Mouse (Mus musculus) liver, adult 2 months (tissue): ENCODE results near the gene Trabd. TPM values are rescaled to one million over a fixed set of nuclear protein-coding genes. Genes with fewer than 3 reads are reported as not detected.

ENCODE experiments used
- DNase-seq: peaks from one replicate; pipeline ENCODE4 v3.0.0-alpha.2; 2011; ENCODE audit warnings: low read depth, low spot score; ENCODE audit errors: extremely low read depth
- H3K27ac ChIP-seq: fragments of 200-500 bp; replicated peaks from 2 replicates; pipeline ENCODE4 v1.5.1; 2012; ENCODE audit warnings: low read depth, mild to moderate bottlenecking, control low read depth, inconsistent platforms, low read length; ENCODE audit not compliant: insufficient read depth
- H3K27me3 ChIP-seq: fragments of 200-500 bp; 2 replicates; pipeline ENCODE4 v1.6.1; 2012; ENCODE audit warnings: mild to moderate bottlenecking, moderate library complexity, low read length, inconsistent platforms; ENCODE audit not compliant: control insufficient read depth, insufficient read depth
- H3K36me3 ChIP-seq: fragments of 200-500 bp; 2 replicates; pipeline ENCODE4 v1.6.1; 2012; ENCODE audit warnings: low read length, inconsistent platforms; ENCODE audit not compliant: control insufficient read depth, insufficient read depth
- H3K4me1 ChIP-seq: fragments of 200-500 bp; 2 replicates; pipeline ENCODE4 v1.6.1; 2011; ENCODE audit warnings: low read length; ENCODE audit not compliant: control insufficient read depth, insufficient read depth
- H3K4me3 ChIP-seq: fragments of 200-500 bp; 2 replicates; pipeline ENCODE4 v1.5.1; 2011; ENCODE audit warnings: low read depth, mild to moderate bottlenecking, control low read depth, low read length, moderate library complexity; ENCODE audit not compliant: insufficient read depth
- H3K79me2 ChIP-seq: fragments of 200-500 bp; 2 replicates; pipeline ENCODE4 v1.6.1; 2012; ENCODE audit warnings: inconsistent platforms, mild to moderate bottlenecking, low read length, moderate library complexity; ENCODE audit not compliant: control insufficient read depth, insufficient read depth
- H3K9ac ChIP-seq: fragments of 200-500 bp; 2 replicates; pipeline ENCODE4 v1.6.1; 2012; ENCODE audit warnings: low read depth, mild to moderate bottlenecking, control low read depth, inconsistent platforms, low read length
- CTCF ChIP-seq: fragments of 200-500 bp; IDR thresholded peaks from 2 replicates; pipeline ENCODE4 v1.5.1; 2011; ENCODE audit warnings: low read depth, low read length, control low read depth
- POLR2A ChIP-seq: fragments of 200-500 bp; IDR thresholded peaks from 2 replicates; pipeline ENCODE4 v1.6.1; 2011; ENCODE audit warnings: low read length, control low read depth; ENCODE audit not compliant: insufficient read depth; ENCODE audit errors: extremely low read depth
- WGBS: fragments of 180-500 bp; shearing (Covaris S2); methylation state at CpG from one replicate; pipeline ENCODE4 v1.1.7; 2018; 5-methylcytosine and 5-hydroxymethylcytosine counted together
- polyA plus RNA-seq: library from polyadenylated mRNA; depleted of rRNA; stranded (reverse); fragments of >200 nt; gene quantifications from 2 replicates; pipeline ENCODE4 v1.2.3, GENCODE M21; 2012
- total RNA-seq: library from RNA; depleted of rRNA; stranded (reverse); fragments of >200 nt; gene quantifications from 2 replicates; pipeline ENCODE4 v1.2.3, GENCODE M21; 2014

Trabd gene
- total and polyA plus RNA-seq, 2 experiments = 64.0 to 81.6 TPM

GRCm38 (mm10) chr15:89104425-89104824 is 29.5 kb downstream of the Trabd start:
- no peak for TF ChIP-seq CTCF
- no peak for TF ChIP-seq POLR2A
- 93% methylated on average over 8 of the region's 8 CpGs for WGBS
- no peak overlapping the region for H3K4me3 ChIP-seq

GRCm38 (mm10) chr15:89106073-89106472 is 31.1 kb downstream of the Trabd start:
- Histone ChIP-seq H3K27ac (no peak overlapping the region), H3K79me2 (no peaks in the 10 kb centered on the region), H3K4me3 (no peak overlapping the region), H3K36me3 (peaks cover 16% of the 10 kb centered on the region; the same call in 1 of the 2 replicates), H3K27me3 (no peaks in the 10 kb centered on the region), H3K9ac (no peak overlapping the region), H3K4me1 (no peaks in the 10 kb centered on the region)
- no peak for TF ChIP-seq POLR2A
- TF ChIP-seq CTCF = no peak
- 79% methylated on average over 13 of the region's 13 CpGs for WGBS
- DNase-seq = no peak

More at GRCm38 (mm10) chr15:89104425-89104824, 29.5 kb downstream of the Trabd start:
- Histone ChIP-seq H3K27me3 (no peaks in the 10 kb centered on the region), H3K4me1 (no peaks in the 10 kb centered on the region), H3K27ac (no peak overlapping the region), H3K79me2 (no peaks in the 10 kb centered on the region), H3K9ac (no peak overlapping the region), H3K36me3 (peaks cover 21% of the 10 kb centered on the region; the same call in 1 of the 2 replicates)
- DNase-seq = no peak

GRCm38 (mm10) chr15:89106976-89107375 is 32.1 kb downstream of the Trabd start:
- Histone ChIP-seq H3K27ac (no peak overlapping the region), H3K9ac (no peak overlapping the region), H3K4me1 (no peaks in the 10 kb centered on the region), H3K27me3 (no peaks in the 10 kb centered on the region), H3K79me2 (no peaks in the 10 kb centered on the region), H3K4me3 (no peak overlapping the region), H3K36me3 (peaks cover 16% of the 10 kb centered on the region; the same call in 1 of the 2 replicates)
- WGBS = 93% methylated on average over 1 of the region's 1 CpGs
- no peak for TF ChIP-seq POLR2A
- TF ChIP-seq CTCF = no peak
- no peak for DNase-seq

DNA sequence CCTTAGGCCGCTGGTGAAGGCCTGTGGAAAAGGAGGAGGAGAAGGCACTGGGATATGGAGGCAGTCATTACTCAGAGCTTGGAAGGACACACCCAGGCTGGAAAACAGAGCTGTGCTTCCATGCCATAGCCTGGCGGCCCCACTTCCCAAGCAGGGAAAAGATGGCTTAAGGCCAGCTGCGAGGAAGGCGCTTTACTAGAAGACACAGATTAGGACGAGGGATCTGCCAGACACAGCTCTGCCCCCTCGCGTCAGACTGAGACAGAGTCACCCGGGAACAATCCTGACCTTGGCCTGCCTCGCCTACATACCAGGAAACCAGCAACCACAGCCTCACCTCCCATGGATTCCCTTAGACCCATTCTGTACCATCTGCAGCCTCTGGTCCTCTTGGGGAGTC is 35.2 kb downstream of the Trabd start:
- WGBS = 69% methylated on average over 9 of the region's 9 CpGs
- no peak for DNase-seq
- H3K79me2 ChIP-seq = no peaks in the 10 kb centered on the region
- H3K4me3 ChIP-seq = no peak overlapping the region
- H3K36me3 ChIP-seq = peaks cover 25% of the 10 kb centered on the region; the same call in 1 of the 2 replicates
- H3K27me3 ChIP-seq = no peaks in the 10 kb centered on the region
- H3K4me1 ChIP-seq = no peaks in the 10 kb centered on the region
- TF ChIP-seq CTCF = peak; percentile 27
- TF ChIP-seq POLR2A = no peak
- H3K27ac ChIP-seq = no peak overlapping the region
- H3K9ac ChIP-seq = no peak overlapping the region

- Histone ChIP-seq H3K36me3 (peaks cover 13% of the 10 kb centered on the region; the same call in 1 of the 2 replicates), H3K4me3 (no peak overlapping the region), H3K79me2 (peaks cover 10% of the 10 kb centered on the region; the same call in 1 of the 2 replicates), H3K27me3 (no peaks in the 10 kb centered on the region), H3K9ac (no peak overlapping the region), H3K4me1 (peaks cover 7% of the 10 kb centered on the region), H3K27ac (no peak overlapping the region)
- no peak for TF ChIP-seq POLR2A
- no peak for TF ChIP-seq CTCF
- DNase-seq = no peak
Observed at GRCm38 (mm10) chr15:89118007-89118406, 43.1 kb downstream of the Trabd start.

DNA sequence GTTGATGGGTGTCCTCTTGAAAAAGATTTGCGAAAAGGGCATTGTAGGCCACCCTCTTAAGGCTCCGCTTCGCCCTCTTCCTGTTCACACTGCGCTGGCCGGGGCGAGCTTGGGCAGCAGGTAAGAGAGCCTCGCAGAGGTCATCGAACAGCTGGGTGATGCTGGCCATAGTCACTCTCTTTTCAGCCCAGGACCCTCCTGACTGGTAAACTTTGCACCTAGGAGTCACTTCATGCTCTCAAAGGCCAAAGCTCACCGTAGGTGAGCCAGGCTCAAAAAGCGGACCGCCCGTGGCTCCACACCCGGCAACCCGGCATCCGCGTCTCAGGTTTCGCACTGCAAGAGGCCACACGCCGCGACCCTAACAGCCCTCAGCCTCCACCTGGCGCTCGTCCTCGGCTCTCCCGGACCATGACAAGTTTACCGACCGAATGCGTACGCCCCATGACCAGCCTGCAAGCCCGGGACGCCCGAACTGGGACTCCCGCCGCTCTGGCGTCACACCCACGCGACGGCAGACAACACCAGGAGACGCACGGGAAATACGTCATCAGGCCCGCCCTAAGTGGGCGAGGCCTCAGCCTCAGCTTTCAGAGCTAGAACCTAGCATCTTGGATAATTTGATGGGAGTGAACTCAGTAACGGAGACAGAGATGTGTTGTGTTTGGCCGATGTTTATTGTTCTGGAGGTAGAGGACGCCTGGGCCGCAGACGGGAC is 47.9 kb downstream of the Trabd start, which contains the start of gene Tubgcp6:
Gene Tubgcp6, minus strand, starts transcription at position 464 of the 718 bp plus-strand sequence.
- TF ChIP-seq POLR2A (0 out of 2 replicates have a peak, but pooled peaks have one; percentile 50), CTCF (no peak)
- H3K27me3 ChIP-seq = no peaks in the 10 kb centered on the region
- H3K4me3 ChIP-seq = peak within 1 kb of the TSS; percentile 93
- peak; percentile 77 for DNase-seq
- peak within 1 kb of the TSS; percentile 52 for H3K27ac ChIP-seq
- WGBS = under 1% methylated on average over 47 of the region's 47 CpGs
- H3K4me1 ChIP-seq = peaks cover 14% of the 10 kb centered on the region
- H3K9ac ChIP-seq = peak within 1 kb of the TSS; percentile 89
- H3K79me2 ChIP-seq = peaks cover 14% of the 10 kb centered on the region; the same call in 1 of the 2 replicates
- no peaks in the 10 kb centered on the region; the same call in 1 of the 2 replicates for H3K36me3 ChIP-seq
